Mouse (Mus musculus) adrenal gland, adult 10 weeks (tissue): ENCODE data around the gene Sobp. TPM values are rescaled to one million over a fixed set of nuclear protein-coding genes. Genes with fewer than 3 reads are reported as not detected.

Experiments used
- polyA plus RNA-seq: library from polyadenylated mRNA; stranded (reverse); fragments of 350-450 nt; fragmentation: Illumina TruSeq; extraction: RNeasy Lipid Tissue Mini Kit (QIAGEN cat#74804); gene quantifications from one replicate; pipeline ENCODE4 v1.2.3, GENCODE M21; 2014; ENCODE audit warnings: low read depth, low replicate concordance

Sobp gene
- polyA plus RNA-seq: 5.2 TPM

GRCm38 (mm10) chr10:43174326-43175155 lies at the start of gene Sobp, which contains the start of gene 9030612E09Rik:
Gene Sobp (minus strand): TSS chr10:43174530.
Gene 9030612E09Rik (plus strand): TSS chr10:43174704.

DNA sequence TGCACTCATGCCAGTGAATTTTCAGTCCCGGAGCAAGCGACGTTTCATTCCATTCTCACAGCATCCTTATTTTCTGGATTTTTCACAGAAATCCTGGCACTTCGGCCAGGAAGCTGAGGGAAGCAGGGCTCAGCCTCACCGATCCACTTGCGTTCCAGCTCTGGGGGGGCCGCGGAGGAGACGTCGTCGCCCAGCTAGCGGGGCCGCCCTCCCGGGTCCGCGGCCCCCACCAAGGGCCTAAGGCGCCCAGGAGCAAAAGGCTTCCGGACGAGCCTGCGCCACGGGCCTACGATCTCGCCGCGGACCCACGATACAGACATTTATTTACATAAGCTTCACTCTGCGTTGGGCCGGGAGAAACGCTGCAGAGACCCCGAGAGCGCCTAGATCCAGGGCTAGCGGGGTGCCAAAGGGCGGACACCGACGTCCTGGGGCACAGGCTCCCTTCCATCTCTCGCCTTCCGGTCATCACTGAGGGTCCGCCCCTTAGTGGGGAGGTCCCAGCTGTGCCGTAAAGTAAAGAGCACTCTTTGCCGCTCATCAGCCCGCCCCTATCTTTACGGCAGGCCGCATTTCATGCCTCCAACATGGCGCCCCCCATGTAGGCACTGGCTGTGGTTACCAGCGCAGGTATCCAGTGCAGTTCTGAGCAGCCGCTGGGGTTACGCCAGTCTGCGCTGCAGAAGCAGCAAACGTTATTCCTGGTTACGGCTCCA lies 46.7 kb upstream of the Sobp start, which contains the start of gene Pdss2:
TSS of gene Pdss2 (plus strand) at position 577 of the 716 bp plus-strand sequence.

Other genes with a start within 250 kb of the Sobp start
- 0.29 TPM for gene 9030612E09Rik, start 174 bp upstream of the Sobp start, polyA plus RNA-seq
- gene Pdss2, start 47.0 kb upstream of the Sobp start, polyA plus RNA-seq: 33.6 TPM